In genomic region chr6:137734846-137735609, GRCm38 (mm10) we compare ENCODE assay signal across 8 mouse cellular contexts. TPM values are rescaled to one million over a fixed set of nuclear protein-coding genes. Genes with fewer than 3 reads are reported as not detected.
DNase-seq lines count a peak whose midpoint lies in the region; ATAC-seq lines count a peak whose summit lies in the region.

Gene Strap (plus strand): TSS chr6:137735078.

- ATAC-seq in inflammation-experienced regulatory T-cells, adult 6 months: peak; percentile 91
- ATAC-seq in megakaryocyte-erythroid progenitor cell, adult 5-6 weeks (replicated peaks; ENCODE audit: low FRiP score, low TSS enrichment, poor library complexity, severe bottlenecking): peak; percentile 98

- DNase-seq in adipocyte (ENCODE audit: low spot score): peak; percentile 98
- peak; percentile 100 for DNase-seq in embryo, embryonic 10 days (ENCODE audit: low spot score)
- DNase-seq in gastrocnemius, postnatal 14 days: peak; percentile 96
- peak; percentile 90 to 97 for DNase-seq in left cerebral cortex, postnatal 10 days (ENCODE audit: extremely low spot score in 1 of 2, low spot score in 2 of 2)
- DNase-seq in right cerebral cortex, postnatal 25 days: peak; percentile 92
- peak; percentile 86 to 93 for DNase-seq in urinary bladder, postnatal 4 days (ENCODE audit: low spot score in 2 of 2)

- intact Hi-C loops in gastrocnemius, postnatal 14 days (cut with DNase I; ENCODE audit: low total_unique reads): no loop called here
- intact Hi-C loops in left cerebral cortex, postnatal 10 days (cut with DNase I): no loop called here

RNA-seq across cellular contexts. Expression of gene Strap, which starts in this region (rescaled TPM):
- 10 to 100 TPM; 72.1 to 73.9 TPM for total RNA-seq in gastrocnemius, postnatal 14 days (2021)
- 10 to 100 TPM; 24.1 to 48.2 (median 29.5) TPM for polyA plus RNA-seq in inflammation-experienced regulatory T-cells, adult 6 months (2017; shearing (Covaris generic))
- total RNA-seq in left cerebral cortex, postnatal 10 days (2021): 100 to 1,000 TPM; 131 TPM
- total RNA-seq in megakaryocyte-erythroid progenitor cell, adult 5-6 weeks (2014; fragmentation: Nextera tagmentation): 134 and 156 TPM in 2 replicates
- total RNA-seq in megakaryocyte-erythroid progenitor cell, adult 5-6 weeks (2017): 219 and 251 TPM in 2 replicates

Comparison
In these comparisons a context has a peak if more than half of its experiments do, and no peak if none do; other contexts are left out.
1. Peak in every context shown above with its lines: DNase-seq and ATAC-seq.